Mouse (Mus musculus) neural tube, embryonic 13.5 days (tissue): ENCODE data around the gene Hydin. TPM values are rescaled to one million over a fixed set of nuclear protein-coding genes. Genes with fewer than 3 reads are reported as not detected.
"Not testable (repeated sequence)": the region's sequence is repeated elsewhere in the genome, so short reads cannot be mapped to it uniquely, and the experiment has no call there.

Source experiments
- ATAC-seq: fragments of 200-750 bp; cut with Nextera tagmentation; 2 replicates; pipeline ENCODE4 v1.8.0; 2017; ENCODE audit warnings: low read depth, mild to moderate bottlenecking, moderate TSS enrichment, moderate library complexity
- H3K27ac ChIP-seq: fragments of 300-500 bp; sonication (generic); replicated peaks from 2 replicates; pipeline ENCODE4 v1.5.1; 2015; ENCODE audit warnings: moderate library complexity, mild to moderate bottlenecking, inconsistent platforms
- H3K27me3 ChIP-seq: fragments of 300-500 bp; sonication (generic); 2 replicates; pipeline ENCODE4 v1.6.1; 2015; ENCODE audit warnings: mild to moderate bottlenecking, inconsistent platforms
- H3K36me3 ChIP-seq: fragments of 300-500 bp; sonication (generic); 2 replicates; pipeline ENCODE4 v1.6.1; 2015; ENCODE audit warnings: mild to moderate bottlenecking, inconsistent platforms
- H3K4me1 ChIP-seq: fragments of 300-500 bp; sonication (generic); replicated peaks from 2 replicates; pipeline ENCODE4 v1.6.1; 2015; ENCODE audit warnings: inconsistent platforms
- H3K4me2 ChIP-seq: fragments of 300-500 bp; sonication (generic); 2 replicates; pipeline ENCODE4 v1.6.1; 2015; ENCODE audit warnings: inconsistent platforms, mild to moderate bottlenecking, moderate library complexity
- H3K4me3 ChIP-seq: fragments of 300-500 bp; sonication (generic); 2 replicates; pipeline ENCODE4 v1.5.1; 2015; ENCODE audit warnings: mild to moderate bottlenecking, inconsistent platforms
- H3K9ac ChIP-seq: fragments of 300-500 bp; sonication (generic); 2 replicates; pipeline ENCODE4 v1.6.1; 2015; ENCODE audit warnings: moderate library complexity, mild to moderate bottlenecking, inconsistent platforms
- H3K9me3 ChIP-seq: fragments of 300-500 bp; sonication (generic); 2 replicates; pipeline ENCODE4 v1.6.1; 2016; ENCODE audit warnings: inconsistent platforms
- WGBS: fragments of 180-500 bp; shearing (Covaris S2); methylation state at CpG from one replicate; pipeline ENCODE4 v1.1.7; 2015; 5-methylcytosine and 5-hydroxymethylcytosine counted together
- polyA plus RNA-seq: library from polyadenylated mRNA; unstranded; fragments of >200 nt; fragmentation: Nextera tagmentation; extraction: Ambion mirVana; gene quantifications from 2 replicates; pipeline ENCODE4 v1.2.1, GENCODE M21; 2015

Hydin gene
- polyA plus RNA-seq, 1 experiment from 2014 or later = 0.07 TPM

DNA sequence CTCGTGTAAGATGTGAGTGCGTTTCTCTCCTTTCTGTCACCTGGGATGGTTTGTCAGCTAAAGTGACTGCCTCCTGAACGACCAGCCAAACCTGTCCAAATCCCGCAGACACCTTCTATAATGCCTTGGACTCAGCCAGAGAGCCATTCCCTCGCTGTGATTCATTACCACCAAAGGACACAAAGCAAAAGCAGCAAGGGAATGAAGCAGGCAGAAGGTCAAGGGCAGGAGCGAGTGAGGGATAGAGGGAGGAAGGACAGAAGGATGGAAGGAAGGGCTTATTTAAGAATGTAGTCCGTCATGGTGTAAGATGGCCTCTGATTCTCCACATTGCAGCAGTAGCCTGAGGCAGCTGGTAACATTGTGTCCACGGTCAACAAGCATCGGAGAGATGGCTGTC lies 229.5 kb downstream of the Hydin start:
- H3K9me3 ChIP-seq = no peaks in the 10 kb centered on the region
- H3K4me1 ChIP-seq = no peaks in the 10 kb centered on the region
- H3K4me2 ChIP-seq = no peak overlapping the region
- no peak overlapping the region for H3K27ac ChIP-seq
- H3K27me3 ChIP-seq = no peaks in the 10 kb centered on the region; the same call in 1 of the 2 replicates
- no peak overlapping the region for H3K9ac ChIP-seq
- 78% methylated on average over 9 of the region's 9 CpGs for WGBS
- no peaks in the 10 kb centered on the region for H3K36me3 ChIP-seq
- H3K4me3 ChIP-seq = no peak overlapping the region
- ATAC-seq = no peak

- H3K9ac ChIP-seq = no peak overlapping the region
- H3K4me3 ChIP-seq = no peak overlapping the region
- WGBS = 36% methylated on average over 10 of the region's 10 CpGs
- no peak overlapping the region for H3K4me2 ChIP-seq
- H3K9me3 ChIP-seq = no peaks in the 10 kb centered on the region
- no peaks in the 10 kb centered on the region for H3K4me1 ChIP-seq
- H3K27ac ChIP-seq = no peak overlapping the region
- H3K27me3 ChIP-seq = peaks cover 6% of the 10 kb centered on the region; the same call in 1 of the 2 replicates
- no peaks in the 10 kb centered on the region for H3K36me3 ChIP-seq
- ATAC-seq = peak; percentile 27; the same call in 1 of the 2 replicates
These were observed 233.5 kb downstream of the Hydin start for GRCm38 (mm10) chr8:110500253-110500652.

GRCm38 (mm10) chr8:110500661-110501060 lies 233.9 kb downstream of the Hydin start:
- Histone ChIP-seq H3K4me3 (no peak overlapping the region), H3K9ac (no peak overlapping the region), H3K27ac (no peak overlapping the region), H3K27me3 (peaks cover 6% of the 10 kb centered on the region; the same call in 1 of the 2 replicates), H3K9me3 (no peaks in the 10 kb centered on the region), H3K36me3 (no peaks in the 10 kb centered on the region), H3K4me2 (no peak overlapping the region), H3K4me1 (no peaks in the 10 kb centered on the region)
- 81% methylated on average over 6 of the region's 6 CpGs for whole genome bisulfite sequencing
- ATAC-seq = no peak

DNA sequence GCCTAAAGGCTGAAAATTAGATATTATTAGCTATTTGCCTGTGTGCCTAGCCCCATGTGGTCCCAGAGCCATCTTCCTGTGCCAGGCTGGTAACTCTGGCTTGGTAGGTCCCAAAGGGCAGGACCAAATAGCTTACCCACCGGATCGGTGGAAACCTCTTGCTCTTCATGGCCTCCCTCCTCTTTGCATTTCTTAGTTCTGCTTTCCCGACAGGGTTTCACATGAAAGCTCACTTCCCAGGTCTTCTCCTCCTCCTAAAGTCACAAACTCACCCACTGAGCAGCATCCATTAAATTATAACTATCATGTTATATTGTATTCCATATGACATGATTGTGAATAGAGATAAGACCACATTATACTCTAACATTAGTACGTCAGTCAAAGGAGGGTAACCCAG lies 234.6 kb downstream of the Hydin start:
- Histone ChIP-seq H3K27me3 (peaks cover 6% of the 10 kb centered on the region; the same call in 1 of the 2 replicates), H3K36me3 (no peaks in the 10 kb centered on the region), H3K4me3 (no peak overlapping the region), H3K4me1 (no peaks in the 10 kb centered on the region), H3K4me2 (no peak overlapping the region), H3K9ac (no peak overlapping the region), H3K27ac (no peak overlapping the region), H3K9me3 (no peaks in the 10 kb centered on the region)
- 88% methylated on average over 4 of the region's 4 CpGs for WGBS
- ATAC-seq = no peak

GRCm38 (mm10) chr8:110502880-110503279 lies 236.1 kb downstream of the Hydin start:
- Histone ChIP-seq H3K4me3 (no peak overlapping the region), H3K4me1 (no peaks in the 10 kb centered on the region), H3K27ac (no peak overlapping the region), H3K36me3 (no peaks in the 10 kb centered on the region), H3K9ac (no peak overlapping the region), H3K4me2 (no peak overlapping the region), H3K9me3 (no peaks in the 10 kb centered on the region), H3K27me3 (peaks cover 6% of the 10 kb centered on the region; the same call in 1 of the 2 replicates)
- WGBS = 11% methylated on average over 10 of the region's 10 CpGs
- no peak for ATAC-seq

DNA sequence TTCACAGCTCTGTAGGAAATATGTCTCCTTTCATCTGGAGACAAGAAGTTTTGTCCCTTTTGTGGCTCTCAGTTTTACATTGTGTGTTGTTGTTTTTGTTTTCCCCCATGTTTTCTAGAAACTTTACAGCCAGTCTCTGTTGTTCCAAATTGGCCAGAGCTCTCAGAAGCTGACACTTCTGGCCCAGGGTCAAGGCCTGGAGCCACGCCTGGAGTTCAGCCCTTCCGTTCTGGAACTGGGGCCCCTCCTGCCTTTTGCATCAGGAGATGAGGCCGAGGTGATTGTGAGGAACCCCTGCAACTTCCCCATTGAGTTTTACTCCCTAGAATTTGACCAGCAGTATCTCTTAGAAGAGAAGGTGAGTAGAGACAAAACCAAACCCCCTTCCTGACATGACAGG lies 242.0 kb downstream of the Hydin start:
- Histone ChIP-seq H3K27me3 (no peaks in the 10 kb centered on the region), H3K4me1 (no peaks in the 10 kb centered on the region), H3K4me2 (no peak overlapping the region), H3K9me3 (0 out of 2 replicates have a peak, but pooled peaks cover 4% of the 10 kb centered on the region), H3K27ac (no peak overlapping the region), H3K9ac (no peak overlapping the region), H3K4me3 (no peak overlapping the region), H3K36me3 (no peaks in the 10 kb centered on the region)
- 77% methylated on average over 3 of the region's 3 CpGs for WGBS
- ATAC-seq = no peak

- Histone ChIP-seq H3K9me3 (no peaks in the 10 kb centered on the region), H3K4me1 (no peaks in the 10 kb centered on the region), H3K27me3 (no peaks in the 10 kb centered on the region), H3K4me2 (no peak overlapping the region), H3K27ac (no peak overlapping the region), H3K4me3 (no peak overlapping the region), H3K9ac (no peak overlapping the region), H3K36me3 (no peaks in the 10 kb centered on the region)
- 78% methylated on average over 7 of the region's 7 CpGs for WGBS
- no peak for ATAC-seq
These were observed 253.0 kb downstream of the Hydin start for GRCm38 (mm10) chr8:110519790-110520189.

- Histone ChIP-seq H3K4me1 (no peaks in the 10 kb centered on the region), H3K9me3 (no peaks in the 10 kb centered on the region), H3K4me2 (no peak overlapping the region), H3K36me3 (no peaks in the 10 kb centered on the region), H3K27me3 (no peaks in the 10 kb centered on the region), H3K9ac (no peak overlapping the region), H3K4me3 (no peak overlapping the region), H3K27ac (no peak overlapping the region)
- ATAC-seq = no peak
- 87% methylated on average over 12 of the region's 12 CpGs for WGBS
These were observed 255.1 kb downstream of the Hydin start for GRCm38 (mm10) chr8:110521851-110522250.

DNA sequence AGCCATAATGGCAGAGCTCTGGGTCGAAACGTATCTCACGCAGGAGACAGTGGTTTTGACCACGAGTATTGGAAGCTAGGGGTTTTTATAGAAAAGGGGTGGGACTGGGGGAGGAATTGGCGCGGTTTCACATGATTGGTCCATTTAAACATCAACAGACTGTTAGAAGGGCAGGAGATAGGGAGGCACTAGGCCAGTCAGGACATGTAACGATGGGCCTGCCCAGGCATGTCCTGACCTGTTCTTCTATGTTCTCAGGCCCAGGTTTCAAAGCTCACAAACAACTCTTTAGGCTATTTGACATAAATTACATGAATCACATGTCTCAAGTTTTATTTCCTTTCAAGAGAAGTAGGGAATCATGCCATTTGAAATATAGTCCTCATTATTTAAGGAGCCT lies 255.7 kb downstream of the Hydin start:
- WGBS = 87% methylated on average over 7 of the region's 7 CpGs
- not testable (repeated sequence) for H3K4me1 ChIP-seq, H3K9me3 ChIP-seq, H3K4me3 ChIP-seq, ATAC-seq, H3K27ac ChIP-seq, H3K4me2 ChIP-seq, H3K27me3 ChIP-seq, H3K36me3 ChIP-seq, H3K9ac ChIP-seq

GRCm38 (mm10) chr8:110522985-110523384 lies 256.2 kb downstream of the Hydin start:
- WGBS = 66% methylated on average over 15 of the region's 15 CpGs
- no peak overlapping the region for H3K4me2 ChIP-seq
- H3K4me3 ChIP-seq = no peak overlapping the region
- ATAC-seq = no peak
- no peaks in the 10 kb centered on the region for H3K27me3 ChIP-seq
- H3K36me3 ChIP-seq = no peaks in the 10 kb centered on the region
- no peaks in the 10 kb centered on the region for H3K9me3 ChIP-seq
- no peak overlapping the region for H3K9ac ChIP-seq
- no peak overlapping the region for H3K27ac ChIP-seq
- no peaks in the 10 kb centered on the region for H3K4me1 ChIP-seq

GRCm38 (mm10) chr8:110525229-110525628 lies 258.5 kb downstream of the Hydin start:
- no peak for ATAC-seq
- no peaks in the 10 kb centered on the region for H3K9me3 ChIP-seq
- H3K4me1 ChIP-seq = no peaks in the 10 kb centered on the region
- no peak overlapping the region for H3K4me2 ChIP-seq
- H3K9ac ChIP-seq = no peak overlapping the region
- WGBS = 73% methylated on average over 15 of the region's 15 CpGs
- no peak overlapping the region for H3K27ac ChIP-seq
- no peaks in the 10 kb centered on the region for H3K27me3 ChIP-seq
- H3K4me3 ChIP-seq = no peak overlapping the region
- no peaks in the 10 kb centered on the region for H3K36me3 ChIP-seq

GRCm38 (mm10) chr8:110530008-110530762 lies 263.4 kb downstream of the Hydin start:
- Histone ChIP-seq H3K9ac (no peak overlapping the region), H3K9me3 (no peaks in the 10 kb centered on the region), H3K36me3 (no peaks in the 10 kb centered on the region), H3K27me3 (no peaks in the 10 kb centered on the region), H3K4me1 (no peaks in the 10 kb centered on the region), H3K4me2 (no peak overlapping the region), H3K4me3 (no peak overlapping the region), H3K27ac (no peak overlapping the region)
- ATAC-seq = no peak
- WGBS = 77% methylated on average over 8 of the region's 8 CpGs

DNA sequence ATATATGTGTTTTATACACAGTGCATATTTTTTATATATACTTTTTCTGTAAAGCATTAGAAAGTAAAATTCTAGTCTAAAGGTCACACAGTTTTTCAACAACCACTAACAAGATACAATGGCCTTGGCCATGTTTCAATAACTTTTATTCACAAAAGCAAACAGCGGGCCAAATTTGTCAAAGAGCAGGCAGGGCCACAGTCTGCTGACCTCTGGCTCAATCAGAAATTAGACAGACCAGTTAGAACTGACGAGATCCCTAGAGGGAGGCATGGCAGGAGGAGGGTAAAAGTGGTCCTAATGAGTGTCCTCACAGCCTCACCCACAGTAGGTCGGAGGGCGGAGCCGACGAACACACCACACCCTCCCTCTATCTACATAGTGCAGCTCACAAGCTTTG lies 267.0 kb downstream of the Hydin start:
- H3K9ac ChIP-seq = no peak overlapping the region
- H3K4me3 ChIP-seq = no peak overlapping the region
- 82% methylated on average over 6 of the region's 6 CpGs for WGBS
- no peaks in the 10 kb centered on the region for H3K36me3 ChIP-seq
- ATAC-seq = no peak
- H3K4me1 ChIP-seq = no peaks in the 10 kb centered on the region
- no peak overlapping the region for H3K4me2 ChIP-seq
- no peaks in the 10 kb centered on the region for H3K27me3 ChIP-seq
- H3K9me3 ChIP-seq = no peaks in the 10 kb centered on the region
- no peak overlapping the region for H3K27ac ChIP-seq
